Comparison of ENCODE assay signal across 19 mouse cellular contexts in the genomic region with DNA sequence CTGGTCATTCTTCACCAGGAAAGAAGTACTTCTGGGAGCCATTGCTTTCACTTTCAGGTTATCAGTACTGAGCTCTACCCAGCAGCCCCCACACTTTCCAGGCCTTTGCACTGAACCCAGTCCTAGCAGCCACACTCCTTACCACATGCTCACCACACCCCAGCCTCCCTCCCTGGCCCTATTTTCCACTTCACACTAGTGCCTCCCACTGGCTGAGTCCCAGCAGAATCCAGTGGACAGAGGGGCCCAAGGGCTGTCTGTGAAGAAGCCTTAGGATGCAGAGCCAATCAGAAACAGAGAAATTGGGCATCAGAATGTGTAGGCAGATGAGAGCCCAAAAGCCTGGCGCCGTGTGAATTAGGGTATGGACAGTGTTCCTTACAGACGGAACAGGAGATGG.
DNase-seq lines count a peak whose midpoint lies in the region.
"Had no signal": no experiment of that assay in that cellular context is flagged by ENCODE, and none has a peak within 500 bp of the region (broad histone marks: within the 10 kb centered on the region; RNA-seq: fewer than 3 reads in every experiment).

No protein-coding gene starts in this region.

- DNase-seq in cerebellum, postnatal 10 days: peak; percentile 41 to 55
- DNase-seq in cerebellum, postnatal 36 days: no peak
- peak; percentile 27 to 29 for DNase-seq in kidney, postnatal 36 days
- DNase-seq in kidney, postnatal 14 days: no peak
- peak; percentile 2 for DNase-seq in testis, postnatal 14 days (ENCODE audit: low spot score)
- no peak for DNase-seq in testis, postnatal 10 days (ENCODE audit: low spot score)
- DNase-seq in embryonic facial prominence, embryonic 10.5 days (ENCODE audit: low spot score): no peak
- no peak for DNase-seq in Muller cell, postnatal 12 days (ENCODE audit: inconsistent ontology term)
- DNase-seq: cerebellum, adult 11 months; cerebellum, adult 9-11 months; embryo, embryonic 11 days; gastrocnemius, postnatal 10 days; lung, embryonic 14.5 days had no signal

- no peaks in the 10 kb centered on the region for H3K9me3 ChIP-seq in embryonic facial prominence, embryonic 10.5 days
- H3K9me3 ChIP-seq: forebrain, embryonic 13.5 days; heart, embryonic 13.5 days; limb, embryonic 15.5 days; midbrain, embryonic 12.5 days had no signal

- peak overlapping the region; percentile 14; the same call in 1 of the 2 replicates for H3K27ac ChIP-seq in embryonic facial prominence, embryonic 10.5 days (replicated peaks)
- H3K27ac ChIP-seq: forebrain, embryonic 13.5 days; heart, embryonic 13.5 days; hindbrain, embryonic 14.5 days; limb, embryonic 15.5 days; liver, embryonic 14.5 days had no signal

- WGBS in embryonic facial prominence, embryonic 10.5 days: 82% methylated on average over 3 of the region's 3 CpGs

- peaks cover 29% of the 10 kb centered on the region for H3K4me1 ChIP-seq in embryonic facial prominence, embryonic 10.5 days

- H3K4me3 ChIP-seq in embryonic facial prominence, embryonic 10.5 days: no peak overlapping the region
- H3K4me3 ChIP-seq: forebrain, embryonic 13.5 days; heart, embryonic 13.5 days; limb, embryonic 15.5 days; midbrain, embryonic 12.5 days had no signal

- H3K27me3 ChIP-seq in embryonic facial prominence, embryonic 10.5 days (replicated peaks; ENCODE audit: low read depth, poor library complexity, severe bottlenecking): 0 out of 2 replicates have a peak, but pooled peaks cover 2% of the 10 kb centered on the region
- H3K27me3 ChIP-seq: forebrain, embryonic 13.5 days; heart, embryonic 13.5 days; limb, embryonic 15.5 days; midbrain, embryonic 12.5 days had no signal

- no peaks in the 10 kb centered on the region for H3K36me3 ChIP-seq in embryonic facial prominence, embryonic 10.5 days (replicated peaks)
- H3K36me3 ChIP-seq: heart, embryonic 13.5 days; limb, embryonic 15.5 days; midbrain, embryonic 12.5 days had no signal

Comparison
In these comparisons a context has a peak if more than half of its experiments do, and no peak if none do; other contexts are left out.
1. DNase-seq: peak in cerebellum, postnatal 10 days (2 of 2), kidney, postnatal 36 days (2 of 2) and testis, postnatal 14 days (single experiment); none in cerebellum, postnatal 36 days (0 of 2), kidney, postnatal 14 days (single experiment), testis, postnatal 10 days (single experiment), embryonic facial prominence, embryonic 10.5 days (single experiment) and Muller cell, postnatal 12 days (single experiment).